Comparison of ENCODE assay signal across 11 mouse cellular contexts in the genomic region with DNA sequence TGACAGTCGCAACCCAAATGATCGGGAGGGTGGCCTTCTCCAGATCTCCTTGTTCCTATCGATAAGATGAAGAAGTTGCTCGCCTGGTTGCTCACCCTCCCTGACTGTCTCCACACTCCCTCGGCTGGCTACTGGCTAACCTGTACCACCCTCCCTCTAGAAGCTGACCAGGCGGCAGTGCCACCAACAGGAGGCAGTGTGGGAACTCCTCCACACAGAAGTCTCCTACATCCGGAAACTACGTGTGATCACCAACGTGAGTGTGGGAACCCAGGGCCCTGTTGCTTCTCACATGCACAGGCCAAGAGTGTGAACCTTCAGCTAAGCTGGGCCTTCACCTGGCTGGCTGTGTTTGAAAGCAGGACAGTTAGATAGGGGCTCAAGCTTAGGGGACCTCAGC. TPM values are rescaled to one million over a fixed set of nuclear protein-coding genes. Genes with fewer than 3 reads are reported as not detected.
DNase-seq lines count a peak whose midpoint lies in the region; ATAC-seq and TF ChIP-seq lines count a peak whose summit lies in the region.
"Had no signal": no experiment of that assay in that cellular context is flagged by ENCODE, and none has a peak within 500 bp of the region (broad histone marks: within the 10 kb centered on the region; RNA-seq: fewer than 3 reads in every experiment).

No protein-coding gene starts in this region.

- peaks cover 40% of the 10 kb centered on the region for H3K4me1 ChIP-seq in kidney, embryonic 15.5 days
- H3K4me1 ChIP-seq in forebrain, embryonic 15.5 days = peaks cover 15% of the 10 kb centered on the region

- peak; percentile 42 for DNase-seq in embryo, embryonic 10 days (ENCODE audit: low spot score)
- no peak for DNase-seq in embryo, embryonic 11 days
- DNase-seq in left cerebral cortex, adult 2 months (ENCODE audit: extremely low spot score in 1 of 2, low spot score in 2 of 2) = no peak
- DNase-seq in left cerebral cortex, adult 18-20 months (ENCODE audit: low spot score in 2 of 2) = no peak
- DNase-seq in neural tube, embryonic 10.5 days (ENCODE audit: extremely low spot score, low spot score) = peak; percentile 21
- no peak for DNase-seq in urinary bladder, postnatal 10 days (ENCODE audit: low spot score)
- DNase-seq: cerebellum, adult 11 months had no signal

- H3K27ac ChIP-seq in left cerebral cortex, adult 2 months = peak overlapping the region; percentile 24; the same call in 1 of the 2 replicates
- H3K27ac ChIP-seq in kidney, embryonic 15.5 days = peak overlapping the region; percentile 98
- H3K27ac ChIP-seq in forebrain, embryonic 15.5 days (replicated peaks) = no peak overlapping the region

- H3K36me3 ChIP-seq in kidney, embryonic 15.5 days = peaks cover 84% of the 10 kb centered on the region
- H3K36me3 ChIP-seq in forebrain, embryonic 15.5 days = peaks cover 7% of the 10 kb centered on the region; the same call in 1 of the 2 replicates

- H3K4me2 ChIP-seq in kidney, embryonic 15.5 days = no peak overlapping the region
- H3K4me2 ChIP-seq in forebrain, embryonic 15.5 days (replicated peaks) = no peak overlapping the region

- no peak for ATAC-seq in kidney, embryonic 15.5 days (replicated peaks; ENCODE audit: low FRiP score)
- no peak for ATAC-seq in forebrain, embryonic 15.5 days (replicated peaks)

- TF ChIP-seq CTCF in left cerebral cortex, adult 2 months (IDR thresholded peaks at IDR 0.05) = peak; percentile 27

- H3K4me3 ChIP-seq in left cerebral cortex, adult 2 months = no peak overlapping the region
- no peak overlapping the region for H3K4me3 ChIP-seq in kidney, embryonic 15.5 days (replicated peaks)
- H3K4me3 ChIP-seq in forebrain, embryonic 15.5 days = no peak overlapping the region
- H3K4me3 ChIP-seq: myocyte had no signal

- H3K9ac ChIP-seq in kidney, embryonic 15.5 days = no peak overlapping the region
- H3K9ac ChIP-seq in forebrain, embryonic 15.5 days (replicated peaks) = no peak overlapping the region

- intact Hi-C loops in left cerebral cortex, adult 2 months (cut with DNase I) = no loop called here

- H3K9me3 ChIP-seq in kidney, embryonic 15.5 days (replicated peaks) = no peaks in the 10 kb centered on the region
- no peaks in the 10 kb centered on the region for H3K9me3 ChIP-seq in forebrain, embryonic 15.5 days

- no peaks in the 10 kb centered on the region for H3K27me3 ChIP-seq in kidney, embryonic 15.5 days
- H3K27me3 ChIP-seq in forebrain, embryonic 15.5 days = no peaks in the 10 kb centered on the region

- 63% methylated on average over 9 of the region's 9 CpGs for WGBS in kidney, embryonic 15.5 days
- WGBS in forebrain, embryonic 15.5 days = 56% methylated on average over 9 of the region's 9 CpGs

RNA-seq across cellular contexts. Expression of a gene that starts 9.0 kb away (rescaled TPM):
- 10 to 100 TPM; 16.4 to 28.6 TPM for total RNA-seq in left cerebral cortex, adult 2 months (2021)
- total RNA-seq in left cerebral cortex, adult 18-20 months (2021) = 10 to 100 TPM; 19.0 to 20.7 TPM
- polyA plus RNA-seq in kidney, embryonic 15.5 days (2015; fragmentation: Nextera tagmentation; extraction: Ambion mirVana) = 1.5 and 2.4 TPM in 2 replicates
- polyA plus RNA-seq in forebrain, embryonic 15.5 days (2015; fragmentation: Nextera tagmentation; extraction: Ambion mirVana) = 0.53 and 1.0 TPM in 2 replicates

RNA-seq across cellular contexts. Expression of a gene that starts 34.4 kb away (rescaled TPM):
- 100 to 1,000 TPM in 1 of 2 experiments, 10 to 100 TPM in 1; 89.1 to 101 TPM for total RNA-seq in left cerebral cortex, adult 2 months (2021)
- total RNA-seq in left cerebral cortex, adult 18-20 months (2021) = 10 to 100 TPM; 80.0 to 91.9 TPM
- polyA plus RNA-seq in kidney, embryonic 15.5 days (2015; fragmentation: Nextera tagmentation; extraction: Ambion mirVana) = 19.8 and 20.9 TPM in 2 replicates
- 9.3 and 10.9 TPM in 2 replicates for polyA plus RNA-seq in forebrain, embryonic 15.5 days (2015; fragmentation: Nextera tagmentation; extraction: Ambion mirVana)

RNA-seq across cellular contexts. Expression of a gene that starts 45.4 kb away (rescaled TPM):
- total RNA-seq in left cerebral cortex, adult 2 months (2021) = 1 to 10 TPM; 2.1 to 2.6 TPM
- 1 to 10 TPM; 3.0 to 3.4 TPM for total RNA-seq in left cerebral cortex, adult 18-20 months (2021)
- 25.5 and 28.1 TPM in 2 replicates for polyA plus RNA-seq in kidney, embryonic 15.5 days (2015; fragmentation: Nextera tagmentation; extraction: Ambion mirVana)
- 0.09 and 0.10 TPM in 2 replicates for polyA plus RNA-seq in forebrain, embryonic 15.5 days (2015; fragmentation: Nextera tagmentation; extraction: Ambion mirVana)

RNA-seq across cellular contexts. Expression of a gene that starts 51.9 kb away (rescaled TPM):
- total RNA-seq in left cerebral cortex, adult 2 months (2021) = not detected
- not detected for total RNA-seq in left cerebral cortex, adult 18-20 months (2021)
- 0.08 and 0.17 TPM in 2 replicates for polyA plus RNA-seq in kidney, embryonic 15.5 days (2015; fragmentation: Nextera tagmentation; extraction: Ambion mirVana)
- polyA plus RNA-seq in forebrain, embryonic 15.5 days (2015; fragmentation: Nextera tagmentation; extraction: Ambion mirVana) = not detected in 2 replicates
- total RNA-seq: left cerebral cortex, postnatal 25 days had no signal
- polyA plus RNA-seq: myocyte had no signal

Comparison
In these comparisons a context has a peak if more than half of its experiments do, and no peak if none do; other contexts are left out.
1. DNase-seq: peak in embryo, embryonic 10 days (single experiment) and neural tube, embryonic 10.5 days (single experiment); none in embryo, embryonic 11 days (single experiment), left cerebral cortex, adult 2 months (0 of 2), left cerebral cortex, adult 18-20 months (0 of 2) and urinary bladder, postnatal 10 days (single experiment).